8 mouse cellular contexts compared by ENCODE assay signal in genomic region chr12:108239441-108239840, GRCm38 (mm10). TPM values are rescaled to one million over a fixed set of nuclear protein-coding genes. Genes with fewer than 3 reads are reported as not detected.
DNase-seq lines count a peak whose midpoint lies in the region; ATAC-seq and TF ChIP-seq lines count a peak whose summit lies in the region.

No protein-coding gene starts in this region.

- no peak; the same call in 1 of the 2 replicates for ATAC-seq in stomach, embryonic 16.5 days (ENCODE audit: insufficient read depth, low FRiP score)
- no peak for ATAC-seq in stomach, postnatal 0 days (ENCODE audit: low FRiP score, low TSS enrichment)
- ATAC-seq in embryonic facial prominence, embryonic 15.5 days (ENCODE audit: insufficient number of reproducible peaks, low FRiP score, low TSS enrichment, low read depth) = peak; percentile 25
- ATAC-seq in midbrain, embryonic 14.5 days (ENCODE audit: low FRiP score, low TSS enrichment) = peak; percentile 22; the same call in 1 of the 2 replicates
- no peak for ATAC-seq in CD4-positive, CD25-positive, alpha-beta regulatory T cell, adult 4 months

- no peaks in the 10 kb centered on the region for H3K27me3 ChIP-seq in stomach, embryonic 16.5 days (ENCODE audit: control insufficient read depth, insufficient read depth, low read length)
- no peaks in the 10 kb centered on the region for H3K27me3 ChIP-seq in stomach, postnatal 0 days (ENCODE audit: control insufficient read depth, insufficient read depth, low read length)
- H3K27me3 ChIP-seq in embryonic facial prominence, embryonic 15.5 days = no peaks in the 10 kb centered on the region
- H3K27me3 ChIP-seq in midbrain, embryonic 14.5 days (ENCODE audit: control insufficient read depth, insufficient read depth, low read length) = no peaks in the 10 kb centered on the region

- H3K9me3 ChIP-seq in stomach, embryonic 16.5 days (replicated peaks; ENCODE audit: control insufficient read depth, low read length) = no peaks in the 10 kb centered on the region
- H3K9me3 ChIP-seq in stomach, postnatal 0 days (ENCODE audit: control insufficient read depth, low read length) = no peaks in the 10 kb centered on the region
- H3K9me3 ChIP-seq in embryonic facial prominence, embryonic 15.5 days (replicated peaks) = no peaks in the 10 kb centered on the region
- H3K9me3 ChIP-seq in midbrain, embryonic 14.5 days (ENCODE audit: control insufficient read depth, low read length) = no peaks in the 10 kb centered on the region

- no peak for TF ChIP-seq CTCF in stomach, postnatal 0 days (IDR thresholded peaks at IDR 0.05; ENCODE audit: low read depth)

- H3K9ac ChIP-seq in stomach, embryonic 16.5 days (ENCODE audit: low read length) = peak overlapping the region; percentile 11; the same call in 1 of the 2 replicates
- no peak overlapping the region for H3K9ac ChIP-seq in stomach, postnatal 0 days (ENCODE audit: low read length)
- no peak overlapping the region for H3K9ac ChIP-seq in embryonic facial prominence, embryonic 15.5 days
- no peak overlapping the region for H3K9ac ChIP-seq in midbrain, embryonic 14.5 days (replicated peaks; ENCODE audit: low read length)

- intact Hi-C loops in heart, postnatal 14 days (cut with DNase I) = loop anchor here (5.0 kb wide), 1 partner anchor 33 kb away; no protein-coding TSS in a partner anchor

- no peak overlapping the region for H3K4me2 ChIP-seq in stomach, embryonic 16.5 days (ENCODE audit: low read depth, low read length)
- no peak overlapping the region for H3K4me2 ChIP-seq in stomach, postnatal 0 days (replicated peaks; ENCODE audit: low read depth)
- H3K4me2 ChIP-seq in embryonic facial prominence, embryonic 15.5 days (replicated peaks) = no peak overlapping the region
- no peak overlapping the region for H3K4me2 ChIP-seq in midbrain, embryonic 14.5 days (ENCODE audit: low read length)

- peaks cover 45% of the 10 kb centered on the region for H3K4me1 ChIP-seq in stomach, embryonic 16.5 days (ENCODE audit: control insufficient read depth, insufficient read depth, low read length)
- peaks cover 9% of the 10 kb centered on the region for H3K4me1 ChIP-seq in stomach, postnatal 0 days (replicated peaks; ENCODE audit: control insufficient read depth, insufficient read depth)
- peaks cover 73% of the 10 kb centered on the region for H3K4me1 ChIP-seq in embryonic facial prominence, embryonic 15.5 days
- peaks cover 75% of the 10 kb centered on the region for H3K4me1 ChIP-seq in midbrain, embryonic 14.5 days (ENCODE audit: control insufficient read depth, insufficient read depth, low read length)

- TF ChIP-seq EP300 in stomach, postnatal 0 days (optimal IDR thresholded peaks at IDR 0.05) = no peak

- no peaks in the 10 kb centered on the region for H3K36me3 ChIP-seq in stomach, embryonic 16.5 days (ENCODE audit: control insufficient read depth, insufficient read depth, low read length)
- no peaks in the 10 kb centered on the region for H3K36me3 ChIP-seq in stomach, postnatal 0 days (ENCODE audit: control insufficient read depth, insufficient read depth, low read length)
- no peaks in the 10 kb centered on the region for H3K36me3 ChIP-seq in embryonic facial prominence, embryonic 15.5 days
- H3K36me3 ChIP-seq in midbrain, embryonic 14.5 days (ENCODE audit: control insufficient read depth, insufficient read depth, low read length) = no peaks in the 10 kb centered on the region

- no peak overlapping the region for H3K27ac ChIP-seq in stomach, embryonic 16.5 days (ENCODE audit: low read length)
- H3K27ac ChIP-seq in stomach, postnatal 0 days (replicated peaks) = no peak overlapping the region
- H3K27ac ChIP-seq in embryonic facial prominence, embryonic 15.5 days (replicated peaks) = no peak overlapping the region
- H3K27ac ChIP-seq in midbrain, embryonic 14.5 days (replicated peaks; ENCODE audit: low read depth, low read length) = peak overlapping the region; percentile 85

- DNase-seq in stomach, postnatal 0 days (ENCODE audit: low spot score) = no peak
- peak; percentile 52 to 72 for DNase-seq in heart, postnatal 14 days
- peak; percentile 64 to 89 for DNase-seq in layer of hippocampus, postnatal 14 days (ENCODE audit: low spot score in 2 of 2)
- DNase-seq in midbrain, embryonic 14.5 days = peak; percentile 83
- no peak for DNase-seq in testis, postnatal 14 days (ENCODE audit: low spot score)

- no peak overlapping the region for H3K4me3 ChIP-seq in stomach, embryonic 16.5 days (replicated peaks; ENCODE audit: low read length)
- H3K4me3 ChIP-seq in stomach, postnatal 0 days (ENCODE audit: low read depth, low read length) = no peak overlapping the region
- no peak overlapping the region for H3K4me3 ChIP-seq in embryonic facial prominence, embryonic 15.5 days (replicated peaks)
- no peak overlapping the region for H3K4me3 ChIP-seq in midbrain, embryonic 14.5 days (replicated peaks; ENCODE audit: low read depth, low read length)

- 52% methylated on average over 5 of the region's 5 CpGs for WGBS in stomach, embryonic 16.5 days
- WGBS in stomach, postnatal 0 days = 39% methylated on average over 5 of the region's 5 CpGs
- 31% methylated on average over 5 of the region's 5 CpGs for WGBS in embryonic facial prominence, embryonic 15.5 days
- 10% methylated on average over 5 of the region's 5 CpGs for WGBS in midbrain, embryonic 14.5 days

RNA-seq across cellular contexts. Expression of gene Ccdc85c, which starts 35.8 kb away (rescaled TPM):
- polyA plus RNA-seq in stomach, embryonic 16.5 days (2015; fragmentation: Nextera tagmentation; extraction: Ambion mirVana) = 6.5 and 6.9 TPM in 2 replicates
- 6.7 and 7.0 TPM in 2 replicates for polyA plus RNA-seq in stomach, postnatal 0 days (2015; fragmentation: Nextera tagmentation; extraction: Ambion mirVana)
- 4.6 and 5.1 TPM in 2 replicates for polyA plus RNA-seq in embryonic facial prominence, embryonic 15.5 days (2015; fragmentation: Nextera tagmentation; extraction: Ambion mirVana)
- total RNA-seq in heart, postnatal 14 days (2021) = 10 to 100 TPM; 33.2 to 35.2 TPM
- 10 to 100 TPM; 55.9 to 57.4 TPM for total RNA-seq in layer of hippocampus, postnatal 14 days (2021)
- polyA plus RNA-seq in midbrain, embryonic 14.5 days (2014; fragmentation: Nextera tagmentation; extraction: Ambion mirVana) = 20.9 and 22.3 TPM in 2 replicates
- polyA plus RNA-seq in CD4-positive, CD25-positive, alpha-beta regulatory T cell, adult 4 months (2017; shearing (Covaris generic)) = under 1 TPM; 0.27 to 0.46 TPM

Comparison
In these comparisons a context has a peak if more than half of its experiments do, and no peak if none do; other contexts are left out.
1. ATAC-seq: peak in embryonic facial prominence, embryonic 15.5 days (single experiment) and midbrain, embryonic 14.5 days (single experiment); none in stomach, embryonic 16.5 days (single experiment), stomach, postnatal 0 days (single experiment) and CD4-positive, CD25-positive, alpha-beta regulatory T cell, adult 4 months (single experiment).
2. DNase-seq: peak in heart, postnatal 14 days (2 of 2), layer of hippocampus, postnatal 14 days (2 of 2) and midbrain, embryonic 14.5 days (single experiment); none in stomach, postnatal 0 days (single experiment) and testis, postnatal 14 days (single experiment).